Mouse (Mus musculus): ENCODE measurements around the gene Gm10282. TPM values are rescaled to one million over a fixed set of nuclear protein-coding genes. Genes with fewer than 3 reads are reported as not detected.

Gm10282 gene
- polyA plus RNA-seq, 1 experiment from 2014 or later, result 14.5 TPM

- Histone ChIP-seq H3K4me1 (ENCODE audit: control insufficient read depth, insufficient read depth, low read depth, low read length) (no peaks in the 10 kb centered on the region), H3K9ac (ENCODE audit: low read depth, low read length) (no peak overlapping the region), H3K4me3 (ENCODE audit: low read length) (no peak overlapping the region), H3K4me2 (ENCODE audit: low read length) (no peak overlapping the region), H3K27me3 (replicated peaks; ENCODE audit: control insufficient read depth, insufficient read depth, low read length) (no peaks in the 10 kb centered on the region), H3K36me3 (ENCODE audit: control insufficient read depth, insufficient read depth, low read length) (peaks cover under 1% of the 10 kb centered on the region; the same call in 1 of the 2 replicates), H3K9me3 (ENCODE audit: control insufficient read depth, low read length) (no peaks in the 10 kb centered on the region), H3K27ac (ENCODE audit: low read depth, low read length) (no peak overlapping the region)
- peak; percentile 67; the same call in 1 of the 2 replicates for ATAC-seq
- WGBS, result 33% methylated on average over 2 of the region's 2 CpGs
Measured at GRCm38 (mm10) chr8:72261019-72261418, 44.0 kb downstream of the Gm10282 start.

- WGBS, result 55% methylated on average over 4 of the region's 4 CpGs
Measured at GRCm38 (mm10) chr8:72260585-72260984, 44.5 kb downstream of the Gm10282 start.

GRCm38 (mm10) chr8:72259862-72260261 lies 45.2 kb downstream of the Gm10282 start:
- H3K27ac ChIP-seq (ENCODE audit: low read depth, low read length), result no peak overlapping the region
- H3K36me3 ChIP-seq (ENCODE audit: control insufficient read depth, insufficient read depth, low read length), result peaks cover 11% of the 10 kb centered on the region
- H3K9ac ChIP-seq (ENCODE audit: low read depth, low read length), result no peak overlapping the region
- no peak overlapping the region for H3K4me3 ChIP-seq (ENCODE audit: low read length)
- no peaks in the 10 kb centered on the region for H3K4me1 ChIP-seq (ENCODE audit: control insufficient read depth, insufficient read depth, low read depth, low read length)
- ATAC-seq, result no peak
- no peaks in the 10 kb centered on the region for H3K27me3 ChIP-seq (replicated peaks; ENCODE audit: control insufficient read depth, insufficient read depth, low read length)
- H3K9me3 ChIP-seq (ENCODE audit: control insufficient read depth, low read length), result no peaks in the 10 kb centered on the region
- no peak overlapping the region for H3K4me2 ChIP-seq (ENCODE audit: low read length)
- WGBS, result 79% methylated on average over 2 of the region's 2 CpGs

More at GRCm38 (mm10) chr8:72260585-72260984, 44.5 kb downstream of the Gm10282 start:
- H3K9me3 ChIP-seq (ENCODE audit: control insufficient read depth, low read length), result no peaks in the 10 kb centered on the region
- no peaks in the 10 kb centered on the region for H3K4me1 ChIP-seq (ENCODE audit: control insufficient read depth, insufficient read depth, low read depth, low read length)
- no peak for ATAC-seq
- H3K27me3 ChIP-seq (replicated peaks; ENCODE audit: control insufficient read depth, insufficient read depth, low read length), result no peaks in the 10 kb centered on the region
- H3K9ac ChIP-seq (ENCODE audit: low read depth, low read length), result no peak overlapping the region
- H3K36me3 ChIP-seq (ENCODE audit: control insufficient read depth, insufficient read depth, low read length), result peaks cover 4% of the 10 kb centered on the region
- no peak overlapping the region for H3K4me2 ChIP-seq (ENCODE audit: low read length)
- no peak overlapping the region for H3K27ac ChIP-seq (ENCODE audit: low read depth, low read length)
- H3K4me3 ChIP-seq (ENCODE audit: low read length), result no peak overlapping the region

GRCm38 (mm10) chr8:72257902-72258238 lies 47.2 kb downstream of the Gm10282 start:
- H3K4me1 ChIP-seq (ENCODE audit: control insufficient read depth, insufficient read depth, low read depth, low read length), result no peaks in the 10 kb centered on the region
- ATAC-seq, result no peak
- no peak overlapping the region for H3K4me3 ChIP-seq (ENCODE audit: low read length)
- H3K27me3 ChIP-seq (replicated peaks; ENCODE audit: control insufficient read depth, insufficient read depth, low read length), result no peaks in the 10 kb centered on the region
- H3K9ac ChIP-seq (ENCODE audit: low read depth, low read length), result no peak overlapping the region
- H3K36me3 ChIP-seq (ENCODE audit: control insufficient read depth, insufficient read depth, low read length), result peaks cover 14% of the 10 kb centered on the region
- WGBS, result 94% methylated on average over 1 of the region's 1 CpGs
- no peaks in the 10 kb centered on the region for H3K9me3 ChIP-seq (ENCODE audit: control insufficient read depth, low read length)
- H3K4me2 ChIP-seq (ENCODE audit: low read length), result no peak overlapping the region
- H3K27ac ChIP-seq (ENCODE audit: low read depth, low read length), result no peak overlapping the region

- no peak overlapping the region for H3K4me2 ChIP-seq (ENCODE audit: low read length)
- H3K27ac ChIP-seq (ENCODE audit: low read depth, low read length), result no peak overlapping the region
- peaks cover 19% of the 10 kb centered on the region for H3K36me3 ChIP-seq (ENCODE audit: control insufficient read depth, insufficient read depth, low read length)
- no peak overlapping the region for H3K4me3 ChIP-seq (ENCODE audit: low read length)
- no peaks in the 10 kb centered on the region for H3K4me1 ChIP-seq (ENCODE audit: control insufficient read depth, insufficient read depth, low read depth, low read length)
- 52% methylated on average over 7 of the region's 7 CpGs for WGBS
- H3K27me3 ChIP-seq (replicated peaks; ENCODE audit: control insufficient read depth, insufficient read depth, low read length), result no peaks in the 10 kb centered on the region
- peak overlapping the region; percentile 13; the same call in 1 of the 2 replicates for H3K9ac ChIP-seq (ENCODE audit: low read depth, low read length)
- peak; percentile 51; the same call in 1 of the 2 replicates for ATAC-seq
- H3K9me3 ChIP-seq (ENCODE audit: control insufficient read depth, low read length), result no peaks in the 10 kb centered on the region
Measured at GRCm38 (mm10) chr8:72257171-72257901, 47.7 kb downstream of the Gm10282 start.

Other genes with a start within 250 kb of the Gm10282 start
- not detected in 2 replicates for gene Olfr373, start 222.1 kb downstream of the Gm10282 start, polyA plus RNA-seq (2015; fragmentation: Nextera tagmentation; extraction: Ambion mirVana)
- 0.03 TPM in 1 of 2 replicates, not detected in the other for gene Olfr374, start 198.2 kb downstream of the Gm10282 start, polyA plus RNA-seq (2015; fragmentation: Nextera tagmentation; extraction: Ambion mirVana)
- 174 and 197 TPM in 2 replicates for gene Tpm4, start 170.3 kb downstream of the Gm10282 start, polyA plus RNA-seq (2015; fragmentation: Nextera tagmentation; extraction: Ambion mirVana)
- 84.3 and 87.7 TPM in 2 replicates for gene Rab8a, start 144.1 kb downstream of the Gm10282 start, polyA plus RNA-seq (2015; fragmentation: Nextera tagmentation; extraction: Ambion mirVana)
- not detected in 2 replicates for gene Hsh2d, start 115.6 kb downstream of the Gm10282 start, polyA plus RNA-seq (2015; fragmentation: Nextera tagmentation; extraction: Ambion mirVana)
- not detected in 2 replicates for gene Cib3, start 92.4 kb downstream of the Gm10282 start, polyA plus RNA-seq (2015; fragmentation: Nextera tagmentation; extraction: Ambion mirVana)
- gene Gm11034, start 91.6 kb downstream of the Gm10282 start, polyA plus RNA-seq (2015; fragmentation: Nextera tagmentation; extraction: Ambion mirVana), result not detected in 2 replicates
- 95.0 and 98.2 TPM in 2 replicates for gene Fam32a, start 85.5 kb downstream of the Gm10282 start, polyA plus RNA-seq (2015; fragmentation: Nextera tagmentation; extraction: Ambion mirVana)
- 264 and 287 TPM in 2 replicates for gene Ap1m1, start 65.2 kb downstream of the Gm10282 start, polyA plus RNA-seq (2015; fragmentation: Nextera tagmentation; extraction: Ambion mirVana)
- 5.1 and 5.4 TPM in 2 replicates for gene Klf2, start 13.8 kb upstream of the Gm10282 start, polyA plus RNA-seq (2015; fragmentation: Nextera tagmentation; extraction: Ambion mirVana)
- gene Eps15l1, start 116.2 kb upstream of the Gm10282 start, polyA plus RNA-seq (2015; fragmentation: Nextera tagmentation; extraction: Ambion mirVana), result 51.9 and 58.4 TPM in 2 replicates
- 1.2 and 1.4 TPM in 2 replicates for gene Calr3, start 138.6 kb upstream of the Gm10282 start, polyA plus RNA-seq (2015; fragmentation: Nextera tagmentation; extraction: Ambion mirVana)
- 16.0 and 16.4 TPM in 2 replicates for gene 1700030K09Rik, start 138.6 kb upstream of the Gm10282 start, polyA plus RNA-seq (2015; fragmentation: Nextera tagmentation; extraction: Ambion mirVana)
- 40.0 and 62.2 TPM in 2 replicates for gene Cherp, start 170.0 kb upstream of the Gm10282 start, polyA plus RNA-seq (2015; fragmentation: Nextera tagmentation; extraction: Ambion mirVana)
- 5.7 and 8.2 TPM in 2 replicates for gene Slc35e1, start 187.4 kb upstream of the Gm10282 start, polyA plus RNA-seq (2015; fragmentation: Nextera tagmentation; extraction: Ambion mirVana)
- gene Med26, start 243.0 kb upstream of the Gm10282 start, polyA plus RNA-seq (2015; fragmentation: Nextera tagmentation; extraction: Ambion mirVana), result 15.5 and 17.3 TPM in 2 replicates